Mouse (Mus musculus): ENCODE data around the gene Afap1. TPM values are rescaled to one million over a fixed set of nuclear protein-coding genes. Genes with fewer than 3 reads are reported as not detected.
A peak's percentile ranks its signal among the peaks of the same experiment; 100 is the strongest.

Afap1 gene
- polyA plus RNA-seq, 1 experiment from 2014 or later: 73.0 TPM

DNA sequence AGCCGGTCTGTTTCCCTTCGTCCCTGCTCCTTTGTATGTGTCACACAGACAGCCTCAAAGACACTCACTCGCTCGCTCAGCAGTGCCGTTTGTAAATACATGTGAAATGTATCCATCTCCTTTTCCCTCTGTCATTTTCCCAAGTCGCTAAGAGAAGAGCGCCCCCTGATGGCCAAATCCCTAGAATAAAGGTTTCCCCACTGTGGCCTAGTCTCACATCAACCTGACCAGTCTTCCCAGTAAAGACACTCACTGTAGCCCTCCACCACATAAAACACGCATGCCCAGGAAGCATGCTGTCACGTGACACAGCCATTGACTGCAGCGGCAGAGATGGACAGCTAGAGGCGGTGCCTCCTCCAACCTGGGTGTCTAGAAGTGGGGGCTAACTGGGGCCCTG lies 8.9 kb upstream of the Afap1 start:
- WGBS: 39% methylated on average over 11 of the region's 11 CpGs
- Histone ChIP-seq H3K9ac (replicated peaks) (no peak overlapping the region), H3K27me3 (no peaks in the 10 kb centered on the region; the same call in 1 of the 2 replicates), H3K36me3 (no peaks in the 10 kb centered on the region), H3K9me3 (no peaks in the 10 kb centered on the region), H3K4me3 (replicated peaks) (no peak overlapping the region), H3K4me2 (replicated peaks) (no peak overlapping the region), H3K27ac (no peak overlapping the region), H3K4me1 (replicated peaks) (peaks cover 6% of the 10 kb centered on the region; the same call in 1 of the 2 replicates)
- ATAC-seq: peak; percentile 53; the same call in 1 of the 2 replicates

DNA sequence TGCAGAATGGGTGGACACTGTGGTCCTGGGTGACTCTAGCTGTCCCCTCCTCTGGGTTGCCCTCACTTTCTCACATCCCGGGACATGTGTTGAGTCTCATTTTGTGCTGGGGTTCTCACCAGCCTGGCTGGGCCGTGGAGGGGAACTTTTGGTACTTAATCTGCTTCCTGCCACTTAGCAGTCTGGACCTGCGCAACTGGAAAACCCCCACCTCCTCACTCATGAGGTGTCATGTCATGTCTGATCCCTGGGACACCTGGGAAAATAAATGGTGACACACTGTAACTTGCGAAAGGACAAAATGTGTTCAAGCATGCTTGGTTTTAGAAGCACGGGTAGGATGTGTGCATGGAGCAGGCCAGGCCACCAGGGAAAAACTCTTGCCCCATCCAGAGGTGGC lies 8.4 kb upstream of the Afap1 start:
- Histone ChIP-seq H3K36me3 (no peaks in the 10 kb centered on the region), H3K27ac (no peak overlapping the region), H3K4me1 (replicated peaks) (peaks cover 5% of the 10 kb centered on the region; the same call in 1 of the 2 replicates), H3K9ac (replicated peaks) (no peak overlapping the region), H3K9me3 (no peaks in the 10 kb centered on the region), H3K27me3 (no peaks in the 10 kb centered on the region; the same call in 1 of the 2 replicates), H3K4me2 (replicated peaks) (no peak overlapping the region), H3K4me3 (replicated peaks) (no peak overlapping the region)
- no peak for ATAC-seq
- WGBS: 96% methylated on average over 5 of the region's 5 CpGs

- 54% methylated on average over 9 of the region's 9 CpGs for WGBS
- H3K4me3 ChIP-seq (replicated peaks): no peak overlapping the region
- no peak for ATAC-seq
- peaks cover 6% of the 10 kb centered on the region; the same call in 1 of the 2 replicates for H3K4me1 ChIP-seq (replicated peaks)
- no peak overlapping the region for H3K9ac ChIP-seq (replicated peaks)
- no peaks in the 10 kb centered on the region for H3K9me3 ChIP-seq
- H3K27me3 ChIP-seq: no peaks in the 10 kb centered on the region; the same call in 1 of the 2 replicates
- H3K36me3 ChIP-seq: no peaks in the 10 kb centered on the region
- H3K4me2 ChIP-seq (replicated peaks): no peak overlapping the region
- H3K27ac ChIP-seq: no peak overlapping the region
These were observed 4.2 kb upstream of the Afap1 start for GRCm38 (mm10) chr5:35888959-35889358.

DNA sequence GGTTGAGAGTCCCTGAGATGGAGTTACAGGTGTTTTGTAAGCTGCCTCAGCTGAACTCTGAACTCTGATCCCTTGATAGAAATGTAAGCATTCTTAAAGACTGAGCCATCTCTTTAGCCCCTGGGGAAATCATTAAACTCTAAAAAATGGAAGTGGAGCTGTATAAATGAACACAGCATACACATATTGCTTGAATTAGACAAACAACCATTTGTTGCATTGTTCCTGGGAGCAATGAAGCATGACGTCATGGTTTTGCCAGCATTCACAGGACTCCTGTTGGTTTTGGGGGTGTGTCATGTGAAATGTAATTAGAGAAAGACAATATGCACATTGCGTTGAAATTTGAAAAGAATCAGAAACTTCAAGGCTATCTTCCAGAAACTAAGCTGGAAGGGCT lies 3.5 kb upstream of the Afap1 start:
- no peak for ATAC-seq
- Histone ChIP-seq H3K27ac (no peak overlapping the region), H3K36me3 (no peaks in the 10 kb centered on the region), H3K9ac (replicated peaks) (no peak overlapping the region), H3K27me3 (no peaks in the 10 kb centered on the region; the same call in 1 of the 2 replicates), H3K9me3 (no peaks in the 10 kb centered on the region), H3K4me1 (replicated peaks) (peaks cover 8% of the 10 kb centered on the region), H3K4me3 (replicated peaks) (no peak overlapping the region), H3K4me2 (replicated peaks) (no peak overlapping the region)
- 44% methylated on average over 2 of the region's 2 CpGs for WGBS

DNA sequence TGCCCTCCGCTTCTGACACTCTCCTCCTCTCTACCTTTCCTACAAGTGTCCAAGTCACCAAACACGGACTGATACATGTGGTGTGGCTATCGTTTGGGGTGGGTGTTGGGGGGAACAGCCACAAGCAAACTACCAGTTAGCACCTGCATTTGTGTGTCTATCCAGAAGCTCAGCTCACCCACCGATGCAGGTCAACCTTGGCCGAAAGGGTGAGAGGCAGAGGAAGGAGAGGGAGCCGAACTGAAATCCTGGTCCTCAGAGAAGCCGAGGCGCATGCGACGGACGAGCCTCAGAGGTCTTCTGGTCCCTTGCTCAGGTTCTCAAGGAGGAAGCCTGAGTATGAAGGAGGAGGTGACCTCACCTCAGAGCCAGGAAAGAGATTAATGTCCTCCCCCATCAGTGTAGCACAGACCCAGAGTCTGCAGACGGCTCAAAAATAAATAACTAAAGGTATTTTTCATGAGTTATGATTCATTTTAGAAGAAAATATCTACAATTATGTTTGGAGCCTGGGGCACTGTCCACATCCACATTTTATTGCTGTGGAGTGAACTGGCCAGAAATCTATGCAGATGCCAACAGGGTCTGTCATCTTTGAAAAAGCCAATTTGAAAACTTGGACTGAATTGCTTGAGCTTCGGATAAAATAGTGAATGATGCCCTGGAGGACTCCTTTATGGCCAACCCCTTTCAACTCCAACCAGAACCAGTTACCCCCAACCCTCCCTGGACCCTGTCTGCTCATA lies 2.0 kb upstream of the Afap1 start:
- Histone ChIP-seq H3K4me3 (replicated peaks) (no peak overlapping the region), H3K9me3 (no peaks in the 10 kb centered on the region), H3K4me1 (replicated peaks) (peaks cover 24% of the 10 kb centered on the region), H3K36me3 (no peaks in the 10 kb centered on the region), H3K27me3 (no peaks in the 10 kb centered on the region), H3K27ac (no peak overlapping the region), H3K4me2 (replicated peaks) (no peak overlapping the region), H3K9ac (replicated peaks) (no peak overlapping the region)
- no peak for ATAC-seq
- 92% methylated on average over 13 of the region's 13 CpGs for WGBS

DNA sequence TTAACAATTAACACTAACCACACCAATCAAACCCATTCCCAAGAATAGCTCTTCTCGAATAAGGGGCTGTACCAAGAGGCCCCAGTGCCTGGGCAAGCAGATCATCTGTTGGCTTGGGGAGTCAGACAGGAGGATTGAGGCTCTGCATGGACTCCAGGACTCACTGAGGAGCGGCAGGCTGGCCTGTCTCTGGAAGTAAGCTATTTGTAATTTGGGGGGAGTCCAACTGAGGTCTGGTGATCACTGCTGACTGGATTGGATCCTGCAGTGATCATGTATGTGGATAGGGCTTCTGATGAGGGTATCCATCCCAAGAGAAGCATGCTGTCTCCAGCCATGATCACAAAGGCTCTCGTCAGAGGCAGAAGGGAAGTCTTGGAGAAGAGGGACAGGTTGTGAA lies 756 bp upstream of the Afap1 start:
- Histone ChIP-seq H3K27me3 (no peaks in the 10 kb centered on the region), H3K9me3 (no peaks in the 10 kb centered on the region), H3K4me1 (replicated peaks) (peaks cover 36% of the 10 kb centered on the region), H3K4me2 (replicated peaks) (peak overlapping the region; percentile 97; the same call in 1 of the 2 replicates), H3K9ac (replicated peaks) (no peak overlapping the region), H3K36me3 (no peaks in the 10 kb centered on the region), H3K4me3 (replicated peaks) (no peak overlapping the region), H3K27ac (no peak overlapping the region)
- WGBS: 87% methylated on average over 3 of the region's 3 CpGs
- ATAC-seq: no peak

GRCm38 (mm10) chr5:35893805-35894260 lies 714 bp downstream of the Afap1 start:
- H3K9ac ChIP-seq (replicated peaks): peak overlapping the region; percentile 98
- peak overlapping the region; percentile 91 for H3K4me3 ChIP-seq (replicated peaks)
- no peaks in the 10 kb centered on the region for H3K36me3 ChIP-seq
- peak overlapping the region; percentile 89 for H3K27ac ChIP-seq
- H3K9me3 ChIP-seq: no peaks in the 10 kb centered on the region
- no peaks in the 10 kb centered on the region for H3K27me3 ChIP-seq
- WGBS: under 1% methylated on average over 21 of the region's 21 CpGs
- ATAC-seq: peak; percentile 70
- peak overlapping the region; percentile 97 for H3K4me2 ChIP-seq (replicated peaks)
- peaks cover 49% of the 10 kb centered on the region for H3K4me1 ChIP-seq (replicated peaks)

GRCm38 (mm10) chr5:35894295-35895047 lies 1.4 kb downstream of the Afap1 start:
- peak overlapping the region; percentile 98 for H3K9ac ChIP-seq (replicated peaks)
- no peaks in the 10 kb centered on the region for H3K27me3 ChIP-seq
- peak overlapping the region; percentile 91 for H3K4me3 ChIP-seq (replicated peaks)
- WGBS: 7% methylated on average over 30 of the region's 30 CpGs
- 0 out of 2 replicates have a peak, but pooled peaks have one; percentile 0 for ATAC-seq
- H3K4me1 ChIP-seq (replicated peaks): peaks cover 53% of the 10 kb centered on the region
- peak overlapping the region; percentile 97 for H3K4me2 ChIP-seq (replicated peaks)
- H3K9me3 ChIP-seq: no peaks in the 10 kb centered on the region
- H3K36me3 ChIP-seq: no peaks in the 10 kb centered on the region
- H3K27ac ChIP-seq: peak overlapping the region; percentile 89

DNA sequence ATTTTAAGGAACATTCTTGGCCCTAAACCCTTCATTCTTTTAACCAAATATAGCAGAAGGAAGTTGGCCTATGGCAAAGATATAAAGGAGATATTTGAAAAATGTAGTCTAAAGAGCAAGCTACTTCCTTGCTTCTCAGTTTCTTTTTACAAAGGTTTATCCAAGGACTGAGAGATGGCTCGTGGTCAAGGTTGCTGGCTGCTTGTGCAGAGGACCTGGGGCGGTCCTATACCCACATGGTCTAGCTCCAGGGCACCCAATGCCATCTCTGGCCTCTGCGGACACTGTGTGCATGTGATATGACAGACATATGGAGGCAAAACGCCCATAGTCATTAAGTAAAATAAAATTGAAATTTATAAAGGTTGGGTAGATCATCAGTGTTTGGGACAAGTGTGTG lies 2.8 kb downstream of the Afap1 start:
- Histone ChIP-seq H3K9ac (replicated peaks) (no peak overlapping the region), H3K4me3 (replicated peaks) (peak overlapping the region; percentile 91; the same call in 1 of the 2 replicates), H3K9me3 (no peaks in the 10 kb centered on the region), H3K27ac (no peak overlapping the region), H3K4me2 (replicated peaks) (peak overlapping the region; percentile 97), H3K27me3 (no peaks in the 10 kb centered on the region), H3K4me1 (replicated peaks) (peaks cover 67% of the 10 kb centered on the region), H3K36me3 (no peaks in the 10 kb centered on the region)
- no peak for ATAC-seq
- WGBS: 90% methylated on average over 4 of the region's 4 CpGs

GRCm38 (mm10) chr5:35896556-35896955 lies 3.4 kb downstream of the Afap1 start:
- ATAC-seq: no peak
- peaks cover 74% of the 10 kb centered on the region for H3K4me1 ChIP-seq (replicated peaks)
- H3K9ac ChIP-seq (replicated peaks): no peak overlapping the region
- WGBS: 71% methylated on average over 4 of the region's 4 CpGs
- H3K36me3 ChIP-seq: no peaks in the 10 kb centered on the region
- H3K4me2 ChIP-seq (replicated peaks): peak overlapping the region; percentile 97
- no peak overlapping the region; the same call in 1 of the 2 replicates for H3K27ac ChIP-seq
- H3K9me3 ChIP-seq: no peaks in the 10 kb centered on the region
- no peak overlapping the region; the same call in 1 of the 2 replicates for H3K4me3 ChIP-seq (replicated peaks)
- no peaks in the 10 kb centered on the region for H3K27me3 ChIP-seq

DNA sequence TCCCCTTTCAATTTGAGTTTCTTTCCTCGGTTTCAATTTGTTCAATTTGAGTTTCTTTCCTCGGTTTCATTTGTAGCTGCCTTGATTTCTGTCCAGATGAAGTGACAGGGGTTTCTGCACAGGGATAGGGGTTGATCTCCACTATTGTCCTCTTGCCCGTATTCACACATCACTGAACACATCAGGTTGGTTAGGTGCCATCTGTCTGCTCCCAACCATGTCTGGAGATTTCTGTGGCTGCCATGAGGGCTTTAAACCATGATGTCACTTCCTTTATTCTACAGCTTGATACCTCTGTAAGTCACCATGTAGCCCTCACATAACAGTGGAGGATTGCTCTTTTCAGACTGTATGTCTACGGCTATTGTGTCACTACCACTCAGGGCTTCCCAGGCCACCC lies 4.0 kb downstream of the Afap1 start:
- Histone ChIP-seq H3K4me2 (replicated peaks) (peak overlapping the region; percentile 97), H3K4me3 (replicated peaks) (no peak overlapping the region), H3K27ac (no peak overlapping the region), H3K4me1 (replicated peaks) (peaks cover 74% of the 10 kb centered on the region), H3K9me3 (no peaks in the 10 kb centered on the region), H3K27me3 (no peaks in the 10 kb centered on the region), H3K9ac (replicated peaks) (no peak overlapping the region), H3K36me3 (no peaks in the 10 kb centered on the region)
- WGBS: 81% methylated on average over 4 of the region's 4 CpGs
- no peak for ATAC-seq

DNA sequence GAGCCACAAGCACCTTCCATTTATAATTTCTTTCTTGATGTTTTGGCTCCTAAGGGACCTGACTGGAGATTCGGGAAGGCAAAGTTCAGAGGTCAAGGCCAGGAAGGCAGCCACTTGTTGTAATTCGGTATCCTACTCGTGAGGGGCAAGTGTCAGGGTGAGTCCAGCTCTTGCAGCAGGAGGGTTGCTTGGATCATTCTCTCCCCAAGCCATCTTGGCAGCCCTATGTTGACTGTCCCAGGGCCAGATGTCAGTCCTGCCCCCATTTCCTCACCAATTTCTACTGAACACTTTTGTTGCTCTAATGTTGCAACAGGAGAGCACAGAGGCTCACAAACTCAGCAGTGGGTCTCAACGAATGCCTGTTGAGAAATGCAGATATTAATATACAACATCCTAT lies 5.0 kb downstream of the Afap1 start:
- Histone ChIP-seq H3K4me2 (replicated peaks) (no peak overlapping the region), H3K36me3 (no peaks in the 10 kb centered on the region), H3K4me3 (replicated peaks) (no peak overlapping the region), H3K27ac (no peak overlapping the region), H3K27me3 (no peaks in the 10 kb centered on the region), H3K9ac (replicated peaks) (no peak overlapping the region), H3K9me3 (no peaks in the 10 kb centered on the region), H3K4me1 (replicated peaks) (peaks cover 74% of the 10 kb centered on the region)
- ATAC-seq: no peak
- 77% methylated on average over 4 of the region's 4 CpGs for WGBS

Data from midbrain, embryonic 13.5 days (tissue).